Mouse (Mus musculus): Measurements from ENCODE around the gene Gaa.
"Not testable (repeated sequence)": the region's sequence is repeated elsewhere in the genome, so short reads cannot be mapped to it uniquely, and the experiment has no call there.

Gaa gene

GRCm38 (mm10) chr11:119267768-119268556 is at the start of gene Gaa:
TSS of gene Gaa (plus strand) at chr11:119267887.
- peak; percentile 95 for DNase-seq

GRCm38 (mm10) chr11:119219816-119220465 is 47.7 kb upstream of the Gaa start:
- DNase-seq = peak; percentile 94

- peak; percentile 57 for DNase-seq
Measured at GRCm38 (mm10) chr11:119221812-119222510, 45.7 kb upstream of the Gaa start.

- peak; percentile 62 for DNase-seq
Measured at GRCm38 (mm10) chr11:119223124-119223890, 44.4 kb upstream of the Gaa start.

GRCm38 (mm10) chr11:119224926-119225325 is 42.8 kb upstream of the Gaa start:
- DNase-seq = no peak

- DNase-seq = no peak
Measured at GRCm38 (mm10) chr11:119225634-119226033, 42.1 kb upstream of the Gaa start.

- no peak for DNase-seq
Measured at GRCm38 (mm10) chr11:119227591-119227990, 40.1 kb upstream of the Gaa start.

GRCm38 (mm10) chr11:119228091-119228781 is 39.5 kb upstream of the Gaa start, which contains the start of the genes Tbc1d16 and Ccdc40:
TSS of gene Tbc1d16 (minus strand) at chr11:119228499.
TSS of gene Ccdc40 (plus strand) at chr11:119228572.
- DNase-seq = peak; percentile 67

GRCm38 (mm10) chr11:119228846-119229626 is 38.7 kb upstream of the Gaa start:
- DNase-seq = peak; percentile 61

- DNase-seq = no peak
Measured at GRCm38 (mm10) chr11:119234770-119235169, 32.9 kb upstream of the Gaa start.

- DNase-seq = no peak
Measured at GRCm38 (mm10) chr11:119235596-119235995, 32.1 kb upstream of the Gaa start.

- DNase-seq = no peak
Measured at GRCm38 (mm10) chr11:119236354-119236753, 31.3 kb upstream of the Gaa start.

- DNase-seq = no peak
Measured at GRCm38 (mm10) chr11:119237007-119237406, 30.7 kb upstream of the Gaa start.

GRCm38 (mm10) chr11:119237568-119238304 is 30.0 kb upstream of the Gaa start:
- no peak for DNase-seq

GRCm38 (mm10) chr11:119238305-119238721 is 29.4 kb upstream of the Gaa start:
- DNase-seq = no peak

- DNase-seq = no peak
Measured at GRCm38 (mm10) chr11:119239480-119239879, 28.2 kb upstream of the Gaa start.

GRCm38 (mm10) chr11:119245543-119245942 is 22.1 kb upstream of the Gaa start:
- DNase-seq = not testable (repeated sequence)

GRCm38 (mm10) chr11:119249011-119249410 is 18.7 kb upstream of the Gaa start:
- no peak for DNase-seq

- DNase-seq = no peak
Measured at GRCm38 (mm10) chr11:119250998-119251397, 16.7 kb upstream of the Gaa start.

- DNase-seq = no peak
Measured at GRCm38 (mm10) chr11:119252854-119253541, 14.7 kb upstream of the Gaa start.
